Mouse (Mus musculus): Measurements from ENCODE around the gene Slc38a9. TPM values are rescaled to one million over a fixed set of nuclear protein-coding genes. Genes with fewer than 3 reads are reported as not detected.

The Slc38a9 gene
- total and polyA plus RNA-seq, 3 experiments = 10.8 to 14.1 TPM; not detected in 1

GRCm38 (mm10) chr13:112624622-112625021, 35.9 kb upstream of the Slc38a9 start:
- H3K9me3 ChIP-seq (replicated peaks; ENCODE audit: insufficient read depth, low read length) = no peaks in the 10 kb centered on the region
- no peaks in the 10 kb centered on the region for H3K27me3 ChIP-seq (ENCODE audit: control insufficient read depth in 1 of 2, insufficient read depth in 2 of 2, low read length in 2 of 2)
- H3K27ac ChIP-seq (ENCODE audit: control insufficient read depth, low read depth, low read length) = no peak overlapping the region
- TF ChIP-seq USF1 (IDR thresholded peaks at IDR 0.05; ENCODE audit: low read depth, low read length) = no peak
- no peak for TF ChIP-seq JUND (IDR thresholded peaks at IDR 0.05; ENCODE audit: low read depth, low read length)
- peak; percentile 24; the same call in 1 of the 2 replicates for TF ChIP-seq MXI1 (IDR thresholded peaks at IDR 0.05; ENCODE audit: low read depth, low read length)
- TF ChIP-seq EP300 (IDR thresholded peaks at IDR 0.05; ENCODE audit: low read depth in 1 of 2, low read length in 2 of 2) = peak in 1 of 2 experiments; percentile 36; a peak in 2 of 4 replicates
- TF ChIP-seq GATA1 (IDR thresholded peaks at IDR 0.05; ENCODE audit: low read depth, low read length) = no peak
- H3K4me3 ChIP-seq (ENCODE audit: control insufficient read depth in 1 of 2, insufficient read depth in 1 of 2, low read depth in 2 of 2, low read length in 2 of 2) = peak overlapping the region in 1 of 2 experiments; percentile 36; a peak in 1 of 4 replicates
- peak; percentile 63 for DNase-seq (ENCODE audit: low read depth, low spot score)
- no peak overlapping the region for H3K9ac ChIP-seq (ENCODE audit: control insufficient read depth, low read depth, low read length, poor library complexity, severe bottlenecking)
- H3K79me2 ChIP-seq (ENCODE audit: control insufficient read depth, insufficient read depth, low read length, poor library complexity) = no peaks in the 10 kb centered on the region
- H3K36me3 ChIP-seq (ENCODE audit: control insufficient read depth in 1 of 2, insufficient read depth in 2 of 2, low read length in 2 of 2) = peaks cover 0 to 23% of the 10 kb centered on the region in 2 experiments; a peak in 2 of 4 replicates
- H3K4me1 ChIP-seq (ENCODE audit: control insufficient read depth in 1 of 2, insufficient read depth in 2 of 2, low read length in 2 of 2) = peaks cover 4 to 20% of the 10 kb centered on the region in 2 experiments

GRCm38 (mm10) chr13:112625566-112625965, 35.0 kb upstream of the Slc38a9 start:
- Histone ChIP-seq H3K79me2 (ENCODE audit: control insufficient read depth, insufficient read depth, low read length, poor library complexity) (no peaks in the 10 kb centered on the region), H3K9me3 (replicated peaks; ENCODE audit: insufficient read depth, low read length) (no peaks in the 10 kb centered on the region), H3K27me3 (ENCODE audit: control insufficient read depth in 1 of 2, insufficient read depth in 2 of 2, low read length in 2 of 2) (no peaks in the 10 kb centered on the region), H3K9ac (ENCODE audit: control insufficient read depth, low read depth, low read length, poor library complexity, severe bottlenecking) (no peak overlapping the region), H3K4me3 (ENCODE audit: control insufficient read depth in 1 of 2, insufficient read depth in 1 of 2, low read depth in 2 of 2, low read length in 2 of 2) (no peak overlapping the region), H3K36me3 (ENCODE audit: control insufficient read depth in 1 of 2, insufficient read depth in 2 of 2, low read length in 2 of 2) (peaks cover 0 to 16% of the 10 kb centered on the region in 2 experiments; a peak in 2 of 4 replicates), H3K27ac (ENCODE audit: control insufficient read depth, low read depth, low read length) (no peak overlapping the region), H3K4me1 (ENCODE audit: control insufficient read depth in 1 of 2, insufficient read depth in 2 of 2, low read length in 2 of 2) (peaks cover 2 to 16% of the 10 kb centered on the region in 2 experiments; a peak in 3 of 4 replicates)
- DNase-seq (ENCODE audit: low read depth, low spot score) = peak; percentile 27
- TF ChIP-seq E2F4 (IDR thresholded peaks at IDR 0.05; ENCODE audit: borderline replicate concordance, low read depth, low read length) (no peak), MYB (IDR thresholded peaks at IDR 0.05; ENCODE audit: low read depth, low read length) (no peak), MYC (IDR thresholded peaks at IDR 0.05; ENCODE audit: low read depth, low read length) (no peak), KAT2A (conservative IDR thresholded peaks at IDR 0.05; ENCODE audit: low read depth, low read length) (no peak), ELF1 (IDR thresholded peaks at IDR 0.05; ENCODE audit: low read depth, low read length) (no peak), TCF12 (IDR thresholded peaks at IDR 0.05; ENCODE audit: low read depth, low read length) (no peak)

- Histone ChIP-seq H3K9me3 (replicated peaks; ENCODE audit: insufficient read depth, low read length) (no peaks in the 10 kb centered on the region), H3K27ac (ENCODE audit: control insufficient read depth, low read depth, low read length) (peak overlapping the region; percentile 89), H3K4me3 (ENCODE audit: control insufficient read depth in 1 of 2, insufficient read depth in 1 of 2, low read depth in 2 of 2, low read length in 2 of 2) (peak overlapping the region; percentile 43 to 57), H3K27me3 (ENCODE audit: control insufficient read depth in 1 of 2, insufficient read depth in 2 of 2, low read length in 2 of 2) (no peaks in the 10 kb centered on the region), H3K4me1 (ENCODE audit: control insufficient read depth in 1 of 2, insufficient read depth in 2 of 2, low read length in 2 of 2) (peaks cover 13 to 18% of the 10 kb centered on the region in 2 experiments), H3K79me2 (ENCODE audit: control insufficient read depth, insufficient read depth, low read length, poor library complexity) (no peaks in the 10 kb centered on the region), H3K36me3 (ENCODE audit: control insufficient read depth in 1 of 2, insufficient read depth in 2 of 2, low read length in 2 of 2) (peaks cover 0 to 10% of the 10 kb centered on the region in 2 experiments; a peak in 2 of 4 replicates), H3K9ac (ENCODE audit: control insufficient read depth, low read depth, low read length, poor library complexity, severe bottlenecking) (peak overlapping the region; percentile 69)
- peak; percentile 84 for DNase-seq (ENCODE audit: low read depth, low spot score)
- TF ChIP-seq E2F4 (IDR thresholded peaks at IDR 0.05; ENCODE audit: borderline replicate concordance, low read depth, low read length) = no peak
- no peak for TF ChIP-seq BHLHE40 (IDR thresholded peaks at IDR 0.05; ENCODE audit: borderline replicate concordance, low read depth, low read length)
- no peak for TF ChIP-seq USF1 (IDR thresholded peaks at IDR 0.05; ENCODE audit: low read depth, low read length)
- no peak for TF ChIP-seq CHD2 (IDR thresholded peaks at IDR 0.05; ENCODE audit: low read length)
- peak; percentile 76; the same call in 1 of the 2 replicates for TF ChIP-seq MYC (IDR thresholded peaks at IDR 0.05; ENCODE audit: low read depth, low read length)
- TF ChIP-seq NRF1 (IDR thresholded peaks at IDR 0.05; ENCODE audit: insufficient read depth, low read depth, low read length, poor library complexity, severe bottlenecking) = peak; percentile 46; the same call in 1 of the 2 replicates
- TF ChIP-seq POLR2A (IDR thresholded peaks at IDR 0.05; ENCODE audit: control insufficient read depth in 1 of 2, insufficient read depth in 1 of 2, low read depth in 1 of 2, low read length in 2 of 2, poor library complexity in 1 of 2) = peak in 1 of 2 experiments; percentile 56; a peak in 2 of 4 replicates
- no peak for TF ChIP-seq MEF2A (IDR thresholded peaks at IDR 0.05; ENCODE audit: extremely low read depth, insufficient replicate concordance, low read depth, low read length, poor library complexity, severe bottlenecking)
- no peak for TF ChIP-seq KAT2A (conservative IDR thresholded peaks at IDR 0.05; ENCODE audit: low read depth, low read length)
- 0 out of 2 replicates have a peak, but pooled peaks have one; percentile 40 for TF ChIP-seq TBP (IDR thresholded peaks at IDR 0.05; ENCODE audit: low read depth, low read length)
- TF ChIP-seq NELFE (IDR thresholded peaks at IDR 0.05; ENCODE audit: low read depth, low read length) = peak; percentile 57
- TF ChIP-seq GABPA (IDR thresholded peaks at IDR 0.05; ENCODE audit: low read depth, low read length) = no peak
- TF ChIP-seq ZMIZ1 (IDR thresholded peaks at IDR 0.05; ENCODE audit: low read depth, low read length) = 0 out of 2 replicates have a peak, but pooled peaks have one; percentile 19
- TF ChIP-seq ZNF384 (IDR thresholded peaks at IDR 0.05; ENCODE audit: low read depth, low read length) = no peak
- peak; percentile 58 for TF ChIP-seq MXI1 (IDR thresholded peaks at IDR 0.05; ENCODE audit: low read depth, low read length)
- TF ChIP-seq ZC3H11A (IDR thresholded peaks at IDR 0.05; ENCODE audit: low read depth, low read length) = no peak
- no peak for TF ChIP-seq SMC3 (IDR thresholded peaks at IDR 0.05; ENCODE audit: low read depth, low read length)
Measured at GRCm38 (mm10) chr13:112635174-112635837, 25.2 kb upstream of the Slc38a9 start.

Measured in MEL (cell line).